ENCODE assay signal across 10 mouse cellular contexts in the genomic region with DNA sequence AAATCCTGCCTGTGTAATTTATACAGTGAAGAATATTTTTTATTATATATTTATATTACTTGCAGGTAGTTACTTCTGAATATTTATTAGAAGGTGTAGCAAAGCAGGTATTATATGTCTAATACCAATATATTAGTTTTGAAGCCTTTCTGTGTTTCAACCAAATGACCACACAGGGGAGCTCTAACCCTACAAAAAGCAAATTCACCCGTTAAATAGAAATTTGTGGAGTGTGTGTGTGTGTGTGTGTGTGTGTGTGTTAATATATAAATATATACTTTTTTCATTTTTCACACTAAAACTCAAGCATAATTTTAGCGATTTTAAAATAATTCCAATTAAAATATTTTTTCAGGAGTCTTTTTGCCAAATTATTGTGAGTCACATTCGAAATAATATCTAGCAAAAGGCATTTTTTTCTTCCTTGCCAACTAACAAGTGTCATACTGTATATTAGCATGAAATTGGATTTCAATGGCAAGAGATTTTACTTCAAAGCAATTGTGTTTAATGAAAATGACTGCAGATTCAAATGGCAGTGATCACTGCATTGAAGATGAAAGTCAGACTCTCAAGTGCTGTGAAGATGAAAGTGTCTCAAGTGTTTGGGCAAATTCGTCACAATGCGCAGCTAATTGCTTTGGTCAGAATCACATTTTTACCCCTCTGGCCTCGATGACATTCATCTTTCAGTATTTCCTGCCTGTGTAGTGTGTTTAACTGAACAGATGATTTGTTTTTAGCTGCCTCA.
DNase-seq lines count a peak whose midpoint lies in the region; ATAC-seq and TF ChIP-seq lines count a peak whose summit lies in the region.
"Had no signal": no experiment of that assay in that cellular context is flagged by ENCODE, and none has a peak within 500 bp of the region (broad histone marks: within the 10 kb centered on the region; RNA-seq: fewer than 3 reads in every experiment).

No protein-coding gene starts in this region.

- no peaks in the 10 kb centered on the region for H3K9me3 ChIP-seq in midbrain, embryonic 11.5 days (ENCODE audit: control insufficient read depth, low read length)
- no peaks in the 10 kb centered on the region for H3K9me3 ChIP-seq in midbrain, embryonic 10.5 days (replicated peaks)
- H3K9me3 ChIP-seq: megakaryocyte, embryonic 14.5 days; stomach, embryonic 15.5 days had no signal

- TF ChIP-seq CTCF in gastrocnemius, adult 2 months (IDR thresholded peaks at IDR 0.05): peak; percentile 49

- DNase-seq in gastrocnemius, adult 2 months: no peak
- no peak for DNase-seq in gastrocnemius, adult 18-20 months (ENCODE audit: low spot score)
- DNase-seq in midbrain, embryonic 11.5 days (ENCODE audit: low spot score, missing footprints): peak; percentile 83
- no peak for DNase-seq in midbrain, embryonic 10.5 days (ENCODE audit: low spot score)
- peak; percentile 2 for DNase-seq in fibroblast of lung, adult 2 months (ENCODE audit: low read depth)
- DNase-seq in retina, postnatal 7 days (ENCODE audit: low read depth, low spot score): peak; percentile 13
- no peak for DNase-seq in frontal cortex, postnatal 25 days (ENCODE audit: low spot score in 2 of 2)
- DNase-seq in heart, adult 9 months (ENCODE audit: low spot score in 2 of 2): no peak

- WGBS in midbrain, embryonic 11.5 days: 54% methylated on average over 6 of the region's 6 CpGs
- 57% methylated on average over 6 of the region's 6 CpGs for WGBS in midbrain, embryonic 10.5 days

- H3K27me3 ChIP-seq in midbrain, embryonic 11.5 days (ENCODE audit: control insufficient read depth, insufficient read depth, low read length): no peaks in the 10 kb centered on the region
- no peaks in the 10 kb centered on the region for H3K27me3 ChIP-seq in midbrain, embryonic 10.5 days (ENCODE audit: low read depth, poor library complexity, severe bottlenecking)
- H3K27me3 ChIP-seq: megakaryocyte, embryonic 14.5 days; stomach, embryonic 15.5 days had no signal

- no peaks in the 10 kb centered on the region for H3K36me3 ChIP-seq in midbrain, embryonic 11.5 days (ENCODE audit: control insufficient read depth, insufficient read depth, low read length)
- H3K36me3 ChIP-seq in midbrain, embryonic 10.5 days: no peaks in the 10 kb centered on the region
- H3K36me3 ChIP-seq: stomach, embryonic 15.5 days had no signal

- H3K4me2 ChIP-seq in midbrain, embryonic 11.5 days: no peak overlapping the region
- H3K4me2 ChIP-seq: stomach, embryonic 15.5 days had no signal

- no peak overlapping the region for H3K9ac ChIP-seq in midbrain, embryonic 11.5 days (ENCODE audit: low read length)
- H3K9ac ChIP-seq: stomach, embryonic 15.5 days had no signal

- H3K4me3 ChIP-seq in gastrocnemius, adult 2 months: no peak overlapping the region
- H3K4me3 ChIP-seq in midbrain, embryonic 11.5 days (ENCODE audit: low read depth, low read length): no peak overlapping the region
- no peak overlapping the region for H3K4me3 ChIP-seq in midbrain, embryonic 10.5 days
- H3K4me3 ChIP-seq: megakaryocyte, embryonic 14.5 days; stomach, embryonic 15.5 days had no signal

- H3K4me1 ChIP-seq in midbrain, embryonic 11.5 days (ENCODE audit: control insufficient read depth, insufficient read depth, low read length): no peaks in the 10 kb centered on the region
- H3K4me1 ChIP-seq in midbrain, embryonic 10.5 days: no peaks in the 10 kb centered on the region
- H3K4me1 ChIP-seq: megakaryocyte, embryonic 14.5 days; stomach, embryonic 15.5 days had no signal

- intact Hi-C loops in gastrocnemius, adult 2 months (cut with DNase I): no loop called here

- H3K27ac ChIP-seq in gastrocnemius, adult 2 months: no peak overlapping the region
- H3K27ac ChIP-seq in midbrain, embryonic 11.5 days (ENCODE audit: low read depth, low read length): no peak overlapping the region
- no peak overlapping the region for H3K27ac ChIP-seq in midbrain, embryonic 10.5 days (replicated peaks)
- H3K27ac ChIP-seq: stomach, embryonic 15.5 days had no signal

- ATAC-seq in midbrain, embryonic 11.5 days (ENCODE audit: low FRiP score): peak; percentile 79; the same call in 1 of the 2 replicates

Comparison
In these comparisons a context has a peak if more than half of its experiments do, and no peak if none do; other contexts are left out.
1. DNase-seq: peak in midbrain, embryonic 11.5 days (single experiment), fibroblast of lung, adult 2 months (single experiment) and retina, postnatal 7 days (single experiment); none in gastrocnemius, adult 2 months (single experiment), gastrocnemius, adult 18-20 months (single experiment), midbrain, embryonic 10.5 days (single experiment), frontal cortex, postnatal 25 days (0 of 2) and heart, adult 9 months (0 of 2).